Mouse (Mus musculus) lung, postnatal 4 days (tissue): ENCODE measurements at regions not wholly inside any gene's neighbourhood (a gene's known extent, or its start where the extent isn't known, plus 50 kb on each side); places are given as distances from the start of the nearest gene placed in this dataset.

ENCODE experiments used
- DNase-seq, 2 experiments: peaks; one replicate each; pipeline ENCODE4 v3.0.0; 2021

DNA sequence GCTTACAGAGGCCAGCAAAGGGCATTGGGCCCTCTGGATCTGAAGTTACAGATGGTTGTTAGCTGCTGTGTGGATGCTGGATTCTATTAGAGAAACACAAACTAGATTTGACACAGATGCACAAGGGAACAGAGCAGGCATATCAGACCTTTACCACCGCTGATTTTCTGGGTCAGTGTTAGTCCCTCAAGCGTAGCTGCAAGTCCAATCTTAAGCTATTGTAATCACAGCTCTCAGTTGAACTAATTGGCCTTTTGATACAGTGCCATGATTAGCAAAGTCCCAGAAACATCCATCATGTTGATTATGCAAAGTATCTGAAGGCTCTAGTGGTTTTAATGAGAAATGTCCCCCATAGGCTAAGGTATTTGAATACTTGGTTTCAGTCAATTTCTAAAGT is 54.2 kb upstream of the Plppr5 start:
- no peak for DNase-seq

DNA sequence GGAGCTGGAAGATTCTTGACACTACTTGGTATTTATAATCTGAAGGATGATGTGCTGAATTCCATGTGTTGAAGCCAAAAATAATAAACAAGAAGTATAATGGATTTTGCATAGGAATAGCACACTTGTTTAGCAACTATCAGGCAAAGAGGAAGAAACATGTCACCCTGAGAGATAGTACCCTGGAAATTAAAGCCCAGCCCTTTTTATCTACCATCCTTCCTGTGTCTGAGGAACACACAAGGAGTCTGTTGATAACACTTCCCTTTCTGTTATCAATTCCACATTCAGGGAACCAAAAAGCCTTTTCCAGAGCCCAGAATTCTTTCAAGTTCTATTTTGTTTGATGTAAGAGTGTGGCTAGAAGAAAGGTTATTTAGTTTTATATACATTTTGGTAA is 66.5 kb upstream of the Plppr5 start:
- DNase-seq, result no peak

DNA sequence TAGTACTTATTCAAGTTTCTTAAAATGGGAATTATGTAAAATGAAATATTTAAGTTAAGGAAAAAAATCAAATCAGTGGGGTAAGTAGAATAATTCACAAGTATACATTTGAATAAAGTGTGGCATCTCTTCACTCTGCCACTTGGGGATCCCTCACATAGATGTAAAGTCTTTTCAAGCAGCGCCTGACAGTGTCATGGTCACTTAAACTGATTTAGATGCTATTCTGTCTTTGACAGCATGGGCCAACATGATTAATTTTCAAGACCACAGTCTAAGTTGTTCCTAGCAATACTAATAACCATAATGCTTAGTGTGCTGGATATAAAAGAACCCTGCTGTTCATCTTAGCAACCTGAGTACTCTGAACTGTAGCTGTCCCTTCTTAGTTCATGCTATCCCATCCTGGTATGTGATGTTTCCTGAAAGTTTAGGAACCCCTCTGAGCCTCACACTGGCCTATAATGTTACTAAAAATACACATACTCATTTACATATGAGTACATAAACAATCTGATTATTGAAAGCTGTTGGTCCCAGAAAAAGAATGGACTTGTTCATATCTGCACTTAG is 68.4 kb upstream of the Plppr5 start:
- DNase-seq, result no peak

DNA sequence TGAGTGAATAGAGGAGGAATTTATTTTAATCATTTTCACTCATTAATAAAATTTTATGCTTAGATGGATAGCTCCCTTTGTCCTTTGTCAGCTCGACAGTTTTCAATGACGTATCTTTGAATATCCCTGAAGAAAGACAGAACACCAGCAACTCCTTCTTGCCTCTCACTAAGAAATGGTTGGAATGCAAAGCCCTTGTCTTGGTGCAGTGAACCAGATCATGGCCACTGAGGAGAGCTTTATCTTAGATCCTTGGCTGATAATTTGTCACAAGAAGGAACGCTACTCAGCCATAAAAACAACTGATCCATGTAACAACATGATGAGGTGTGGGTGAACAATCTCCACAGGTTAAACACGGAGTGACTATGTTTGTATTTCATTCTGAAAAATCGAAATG is 73.5 kb upstream of the Plppr5 start:
- no peak for DNase-seq

DNA sequence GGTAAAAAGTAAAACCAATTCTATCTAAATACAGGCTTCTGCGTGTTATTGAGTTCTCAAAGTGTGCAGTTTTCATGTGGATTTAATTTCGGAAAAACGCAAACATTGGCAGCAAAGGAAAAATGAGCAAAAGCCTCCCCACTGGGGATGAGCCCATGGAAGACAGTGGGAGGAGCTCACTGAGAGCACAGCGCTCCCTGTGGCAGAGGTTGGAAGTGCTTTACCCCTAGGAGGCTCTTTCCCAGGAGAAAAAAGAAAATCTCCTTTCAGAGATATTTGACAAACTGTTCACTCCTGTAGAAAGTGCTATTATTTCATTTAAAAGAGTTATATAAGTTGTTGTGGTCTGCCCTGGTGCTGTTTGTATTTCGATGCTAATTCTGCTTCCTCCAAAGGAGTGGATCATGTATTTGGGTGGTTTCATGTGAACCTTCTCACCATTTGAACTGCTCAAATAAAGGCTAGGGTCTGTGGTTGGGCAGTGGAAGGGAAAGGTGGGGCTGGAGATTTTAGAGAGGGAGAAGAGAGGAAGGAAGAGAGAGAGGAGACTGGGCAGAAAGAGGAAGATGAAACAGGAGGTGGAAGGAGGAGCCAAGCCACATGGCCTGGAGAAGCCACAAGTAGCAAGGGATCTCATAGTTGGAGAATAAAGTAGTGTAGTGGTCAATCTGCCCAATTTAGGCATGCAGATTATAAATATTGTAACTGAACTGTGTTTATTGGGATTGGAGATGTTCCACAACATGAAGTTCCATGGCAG is 76.3 kb upstream of the Plppr5 start:
- DNase-seq, result no peak

DNA sequence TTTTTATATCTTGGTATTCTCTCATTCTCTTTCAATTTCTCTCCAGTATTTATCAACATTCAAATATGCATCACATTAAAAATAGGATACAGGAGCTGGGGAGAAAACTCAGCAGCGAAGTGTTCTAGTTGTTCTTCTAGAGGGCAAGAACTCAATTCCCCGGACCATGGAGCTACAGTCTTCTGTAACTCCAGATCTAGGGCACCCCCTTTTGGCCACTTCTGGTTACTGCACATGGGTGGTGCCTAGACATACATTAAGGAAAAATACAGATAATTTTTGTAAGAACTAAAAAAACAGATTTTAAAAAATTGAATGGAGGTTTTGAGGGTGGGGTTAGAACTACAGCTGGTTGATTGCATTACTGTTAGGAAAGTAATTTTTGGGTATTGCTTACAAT is 80.5 kb upstream of the Plppr5 start:
- peak; percentile 16 to 29 for DNase-seq

DNA sequence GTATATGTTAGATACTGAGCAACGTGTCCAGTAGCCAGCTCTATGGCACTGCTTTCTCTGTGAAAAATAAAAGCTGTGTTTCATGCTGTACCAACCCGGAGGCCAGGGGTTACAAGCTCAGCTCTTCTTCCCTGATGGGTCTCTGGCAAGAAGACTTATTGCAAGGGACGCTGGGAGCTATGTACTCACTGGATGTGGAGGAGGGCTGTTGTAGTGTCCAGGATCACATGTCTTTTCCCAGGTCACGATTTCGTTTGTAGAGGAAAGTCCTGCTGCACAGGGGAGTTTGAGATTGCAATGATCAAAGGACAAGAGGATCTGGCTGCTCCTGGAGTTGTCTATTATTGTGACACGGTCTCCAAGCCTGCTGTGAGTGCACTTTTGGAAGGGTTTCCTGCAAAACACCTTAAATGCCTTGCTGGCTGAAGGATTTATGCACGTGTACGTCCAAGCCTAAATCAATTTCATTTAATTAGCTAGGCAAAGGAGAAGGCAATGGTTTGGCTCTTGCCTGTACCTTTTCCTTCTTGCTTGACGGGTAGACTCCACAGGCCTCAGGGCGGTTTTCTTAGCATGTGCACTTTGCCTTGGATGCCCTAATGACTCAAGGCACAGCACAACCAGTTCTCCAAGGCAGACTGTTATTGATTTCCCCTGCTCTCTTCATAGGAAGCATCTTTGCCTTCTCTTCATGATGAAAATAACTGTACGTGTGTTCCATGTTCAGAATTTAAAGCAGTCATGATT is 87.2 kb upstream of the Plppr5 start:
- no peak for DNase-seq

DNA sequence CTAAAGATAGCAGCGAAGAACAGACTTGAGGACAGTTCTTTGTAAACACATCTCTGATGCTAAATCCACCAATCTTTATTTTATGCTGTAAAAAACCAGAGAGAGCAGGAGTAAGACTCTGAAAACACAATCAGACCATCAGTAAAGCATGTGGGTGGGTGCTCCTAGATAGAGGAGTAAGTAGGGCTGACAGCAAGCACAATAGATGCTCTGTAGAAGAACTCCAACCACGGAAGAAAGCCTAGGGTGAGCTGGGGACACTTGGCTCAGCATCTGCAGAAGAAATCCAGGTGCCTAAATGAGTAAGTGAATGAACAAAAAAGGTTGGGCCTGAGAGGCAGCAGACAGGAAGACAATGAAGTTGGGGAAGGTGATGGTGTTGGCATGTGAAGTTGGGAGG is 88.3 kb upstream of the Plppr5 start:
- no peak for DNase-seq

DNA sequence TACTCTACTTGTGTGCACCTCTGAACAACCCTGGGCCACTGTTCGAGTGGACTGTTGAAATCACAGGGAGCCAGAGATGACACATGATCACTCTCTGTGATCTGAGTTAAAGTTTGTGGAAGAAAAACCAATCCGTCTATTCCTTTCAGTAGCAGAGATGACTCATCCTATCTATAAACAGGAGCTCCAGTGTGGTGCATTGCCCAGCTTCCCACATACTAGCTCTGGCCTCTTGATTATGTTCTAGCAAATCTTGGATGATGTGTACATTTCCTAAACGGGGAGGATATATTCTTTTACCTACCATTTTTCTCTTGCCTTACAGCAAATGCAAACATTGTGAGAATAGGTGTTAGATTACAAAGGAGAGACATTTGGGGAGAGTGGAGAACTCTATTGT is 94.5 kb upstream of the Plppr5 start:
- no peak for DNase-seq

DNA sequence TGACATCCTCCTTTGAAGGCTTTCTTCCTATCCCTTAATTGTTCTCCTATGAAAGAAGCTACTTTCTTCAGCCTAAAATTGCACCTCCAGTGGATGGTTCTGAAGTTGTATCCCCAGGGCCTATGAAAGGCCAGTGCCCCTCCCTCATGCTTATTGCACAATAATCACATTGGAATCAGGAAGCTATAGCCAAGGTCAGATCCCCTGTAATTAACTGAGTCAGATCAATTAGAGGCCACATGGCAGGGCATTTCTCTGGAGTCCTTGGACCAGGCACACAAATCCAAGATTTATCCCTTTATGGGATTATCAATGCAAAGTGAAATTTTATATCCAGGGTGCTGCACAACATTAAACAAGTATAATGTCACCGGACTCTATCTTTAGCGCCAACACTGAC is 98.8 kb upstream of the Plppr4 start:
- DNase-seq, result no peak

DNA sequence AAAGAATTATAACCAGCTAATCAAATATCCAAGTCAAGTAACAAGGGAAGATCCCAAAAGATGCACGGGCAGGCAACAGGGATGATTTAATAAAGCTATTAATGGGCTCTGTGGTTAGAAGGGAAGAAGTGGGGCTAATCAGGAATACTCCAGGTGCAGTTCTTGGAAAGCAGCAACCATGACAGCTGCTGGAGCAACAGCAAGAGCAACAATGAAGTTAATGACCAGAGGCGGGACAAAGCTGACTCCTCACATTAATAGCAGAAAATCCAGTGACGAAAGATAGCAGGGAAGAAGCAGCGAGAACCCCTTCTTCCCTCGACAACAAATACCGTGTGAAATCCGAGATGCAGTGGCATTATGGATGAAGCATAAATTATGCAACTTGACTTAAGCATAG is 89.9 kb upstream of the Plppr4 start:
- no peak for DNase-seq

DNA sequence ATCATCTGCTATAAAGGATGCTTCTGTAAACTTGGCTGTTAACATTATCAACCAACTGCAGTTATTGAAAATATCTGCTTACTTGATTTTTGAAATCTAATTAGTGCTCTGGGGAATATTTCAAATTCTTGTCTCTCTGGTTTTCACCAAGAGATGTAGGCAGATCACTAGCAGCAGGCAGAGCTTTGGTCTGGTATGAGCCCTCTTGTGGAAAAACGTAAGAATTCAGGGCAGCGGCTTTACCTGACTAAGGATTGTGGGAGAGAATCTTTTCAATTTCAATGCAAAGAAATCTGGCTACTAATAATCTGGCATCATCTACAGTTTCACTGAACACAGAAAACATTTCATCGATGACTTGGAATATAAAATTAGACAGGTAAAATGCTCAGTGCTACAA is 81.2 kb upstream of the Plppr4 start:
- DNase-seq, result no peak

DNA sequence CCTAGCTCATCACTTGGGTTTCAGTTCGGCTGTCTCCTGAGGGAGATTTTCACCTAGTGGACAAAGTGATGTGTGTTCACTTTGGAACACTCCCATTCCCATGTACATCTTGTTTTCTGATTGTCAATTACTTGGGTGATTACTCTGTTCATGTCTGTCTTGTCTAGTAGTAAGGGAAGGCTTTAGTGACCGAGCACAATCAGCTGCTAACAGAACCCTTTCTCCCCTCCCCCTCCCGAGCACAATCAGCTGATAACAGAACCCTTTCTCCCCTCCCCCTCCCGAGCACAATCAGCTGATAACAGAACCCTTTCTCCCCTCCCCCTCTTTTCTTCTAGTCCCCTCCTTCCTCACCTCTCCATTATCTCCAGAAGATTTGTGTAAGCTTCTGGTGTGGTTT is 79.6 kb upstream of the Plppr4 start:
- no peak for DNase-seq

DNA sequence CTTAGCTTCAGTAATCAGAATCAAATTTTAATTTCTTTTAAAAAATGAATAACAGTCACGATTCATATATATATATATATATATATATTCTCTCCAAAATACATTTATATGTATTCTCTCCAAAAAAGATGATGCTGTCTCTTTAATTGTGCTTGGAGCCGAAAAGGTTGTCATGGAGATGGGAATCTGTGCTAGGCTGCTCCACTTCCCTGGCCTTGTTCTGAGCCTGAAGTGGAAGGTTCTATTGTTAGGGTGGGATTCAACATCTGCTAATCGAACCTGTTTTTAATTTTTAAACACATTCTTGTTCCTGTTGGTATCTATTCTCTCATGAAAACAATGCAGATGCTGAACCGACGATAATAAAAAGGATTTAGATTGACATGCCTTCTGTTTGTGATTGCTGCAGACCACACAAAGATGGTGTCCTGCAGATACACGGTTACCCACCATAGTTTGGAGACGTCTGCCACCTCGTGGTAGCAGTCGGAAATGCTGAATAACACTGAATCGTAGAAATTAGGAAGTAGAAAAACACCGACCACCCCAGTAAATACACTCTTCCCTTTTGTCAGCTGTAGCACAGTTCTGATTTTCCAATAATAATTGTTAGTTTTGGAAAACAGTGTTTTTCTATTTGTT is 77.9 kb upstream of the Plppr4 start:
- DNase-seq, result peak; percentile 31 to 68

DNA sequence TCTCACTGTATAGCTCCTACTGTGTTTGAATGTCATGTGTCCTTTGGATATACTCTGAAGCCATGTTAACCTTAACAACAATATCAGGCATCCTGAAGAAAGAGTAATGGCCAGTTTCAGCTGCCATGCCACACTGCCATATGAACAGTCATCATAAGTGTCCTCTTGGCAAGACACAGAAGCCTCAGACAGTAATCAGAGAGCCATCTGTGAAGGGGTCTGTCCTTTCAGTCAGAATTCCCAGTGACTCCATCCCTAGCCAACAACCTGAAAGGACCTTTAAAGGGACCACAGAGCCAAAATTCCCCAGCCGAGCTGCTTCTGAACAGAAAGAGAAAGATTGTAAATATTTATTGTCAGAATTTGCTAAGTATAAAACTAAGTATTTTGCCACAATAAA is 63.9 kb upstream of the Plppr4 start:
- DNase-seq, result no peak

DNA sequence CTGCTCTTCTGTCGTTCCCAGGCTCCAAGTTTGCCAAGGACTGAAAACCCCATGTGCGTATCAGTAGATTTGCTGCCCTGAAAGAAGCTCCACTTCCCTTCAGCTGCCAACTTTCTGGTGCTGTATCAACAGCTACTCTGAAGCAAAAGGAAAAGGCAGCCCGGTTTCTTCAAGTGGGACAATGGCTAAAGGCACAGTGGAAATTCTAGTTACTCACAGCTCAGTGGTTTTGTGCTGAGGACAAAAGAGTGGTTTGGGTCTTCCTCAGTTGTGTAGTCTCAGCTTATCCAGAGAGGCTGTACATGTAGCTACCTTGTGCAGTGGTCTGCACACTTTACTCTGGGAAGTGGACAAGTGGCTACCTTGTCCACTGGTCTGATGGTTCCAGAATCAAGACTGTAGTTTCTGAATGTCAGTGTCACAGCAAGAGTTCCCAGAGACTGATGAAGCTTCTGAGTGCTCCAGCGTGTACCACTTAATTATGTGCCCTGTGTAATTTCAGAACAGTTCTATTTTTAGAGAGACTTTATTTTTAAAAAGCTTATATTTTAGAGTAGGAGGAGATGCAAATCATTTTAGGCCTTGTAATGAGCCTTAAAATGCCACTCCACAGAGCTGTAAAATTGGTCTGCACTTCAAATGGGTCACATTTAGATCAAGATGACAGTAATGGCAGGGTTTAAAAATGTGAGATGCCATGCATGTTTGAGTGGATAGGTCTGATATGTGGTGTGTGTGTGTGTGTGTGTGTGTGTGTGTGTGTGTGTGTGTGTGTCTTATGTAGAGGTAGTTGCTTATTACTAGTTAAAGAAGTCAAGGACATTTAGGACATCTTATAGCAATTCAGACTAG is 52.4 kb upstream of the Plppr4 start:
- no peak for DNase-seq
